ENCODE assay signal across 11 mouse cellular contexts in genomic region chr15:79151881-79152280, GRCm38 (mm10). TPM values are rescaled to one million over a fixed set of nuclear protein-coding genes. Genes with fewer than 3 reads are reported as not detected.
A peak's percentile ranks its signal among the peaks of the same experiment; 100 is the strongest.
DNase-seq lines count a peak whose midpoint lies in the region; ATAC-seq and TF ChIP-seq lines count a peak whose summit lies in the region.
"Had no signal": no experiment of that assay in that cellular context is flagged by ENCODE, and none has a peak within 500 bp of the region (broad histone marks: within the 10 kb centered on the region; RNA-seq: fewer than 3 reads in every experiment).

No protein-coding gene starts in this region.

- H3K4me2 ChIP-seq in neural tube, embryonic 11.5 days (ENCODE audit: low read depth), result no peak overlapping the region
- H3K4me2 ChIP-seq in forebrain, embryonic 13.5 days, result no peak overlapping the region
- no peak overlapping the region; the same call in 1 of the 2 replicates for H3K4me2 ChIP-seq in limb, embryonic 12.5 days

- peak; percentile 58 for DNase-seq in neural tube, embryonic 11.5 days (ENCODE audit: low spot score)
- no peak for DNase-seq in neural tube, embryonic 10.5 days (ENCODE audit: extremely low spot score, low spot score)
- DNase-seq in adrenal gland, adult 8-10 months, result no peak
- DNase-seq in gastrocnemius, postnatal 25 days, result no peak
- DNase-seq in spleen, postnatal 14 days (ENCODE audit: low spot score in 2 of 2), result no peak
- DNase-seq: cerebellum, adult 11-12 months; right cerebral cortex, adult 18-20 months had no signal

- no peak for TF ChIP-seq CTCF in olfactory bulb, adult 2 months (IDR thresholded peaks at IDR 0.05; ENCODE audit: insufficient read depth, low read depth, low read length)

- H3K9me3 ChIP-seq in neural tube, embryonic 11.5 days (ENCODE audit: control insufficient read depth, low read length), result no peaks in the 10 kb centered on the region
- no peaks in the 10 kb centered on the region for H3K9me3 ChIP-seq in forebrain, embryonic 13.5 days (replicated peaks)
- no peaks in the 10 kb centered on the region for H3K9me3 ChIP-seq in limb, embryonic 12.5 days

- H3K36me3 ChIP-seq in neural tube, embryonic 11.5 days (ENCODE audit: control insufficient read depth, insufficient read depth, low read length), result peaks cover 11% of the 10 kb centered on the region
- H3K36me3 ChIP-seq in forebrain, embryonic 13.5 days (ENCODE audit: poor library complexity, severe bottlenecking), result peaks cover 64% of the 10 kb centered on the region
- H3K36me3 ChIP-seq in limb, embryonic 12.5 days, result peaks cover 57% of the 10 kb centered on the region

- no peak for TF ChIP-seq POLR2A in olfactory bulb, adult 2 months (IDR thresholded peaks at IDR 0.05; ENCODE audit: insufficient read depth, low read depth, low read length)

- H3K9ac ChIP-seq in neural tube, embryonic 11.5 days (ENCODE audit: low read length), result peak overlapping the region; percentile 3; the same call in 1 of the 2 replicates
- H3K9ac ChIP-seq in forebrain, embryonic 13.5 days, result peak overlapping the region; percentile 17; the same call in 1 of the 2 replicates
- no peak overlapping the region for H3K9ac ChIP-seq in limb, embryonic 12.5 days (replicated peaks)

- peak overlapping the region; percentile 75 for H3K27ac ChIP-seq in neural tube, embryonic 11.5 days (ENCODE audit: low read depth, low read length)
- peak overlapping the region; percentile 75 for H3K27ac ChIP-seq in forebrain, embryonic 13.5 days
- peak overlapping the region; percentile 79 for H3K27ac ChIP-seq in limb, embryonic 12.5 days
- H3K27ac ChIP-seq in olfactory bulb, adult 2 months (ENCODE audit: insufficient read depth, low read depth, low read length), result peak overlapping the region; percentile 41; the same call in 1 of the 2 replicates

- WGBS in neural tube, embryonic 11.5 days, result 63% methylated on average over 8 of the region's 8 CpGs
- 23% methylated on average over 8 of the region's 8 CpGs for WGBS in forebrain, embryonic 13.5 days
- 71% methylated on average over 8 of the region's 8 CpGs for WGBS in limb, embryonic 12.5 days
- WGBS in olfactory bulb, adult 2 months, result 41% methylated on average over 8 of the region's 8 CpGs

- no peak overlapping the region for H3K4me3 ChIP-seq in neural tube, embryonic 11.5 days (ENCODE audit: low read depth, low read length)
- H3K4me3 ChIP-seq in forebrain, embryonic 13.5 days, result no peak overlapping the region
- H3K4me3 ChIP-seq in limb, embryonic 12.5 days (replicated peaks), result no peak overlapping the region
- H3K4me3 ChIP-seq in olfactory bulb, adult 2 months (ENCODE audit: insufficient read depth, low read depth, low read length), result no peak overlapping the region

- peak; percentile 49 for ATAC-seq in neural tube, embryonic 11.5 days (ENCODE audit: insufficient read depth, low FRiP score, low TSS enrichment)
- ATAC-seq in forebrain, embryonic 13.5 days, result peak; percentile 36; the same call in 1 of the 2 replicates
- no peak for ATAC-seq in limb, embryonic 12.5 days (ENCODE audit: insufficient number of reproducible peaks, insufficient read depth, low FRiP score, low TSS enrichment, low read depth)
- ATAC-seq: activated CD4-positive, CD25-positive, alpha-beta regulatory T cell, adult 4 months had no signal

- peaks cover 5% of the 10 kb centered on the region; the same call in 1 of the 2 replicates for H3K4me1 ChIP-seq in neural tube, embryonic 11.5 days (ENCODE audit: control insufficient read depth, insufficient read depth, low read length)
- H3K4me1 ChIP-seq in forebrain, embryonic 13.5 days, result peaks cover 30% of the 10 kb centered on the region
- H3K4me1 ChIP-seq in limb, embryonic 12.5 days (replicated peaks), result peaks cover 5% of the 10 kb centered on the region
- peaks cover 4% of the 10 kb centered on the region; the same call in 1 of the 2 replicates for H3K4me1 ChIP-seq in olfactory bulb, adult 2 months (ENCODE audit: control insufficient read depth, insufficient read depth, low read length)

- H3K27me3 ChIP-seq in neural tube, embryonic 11.5 days (ENCODE audit: control insufficient read depth, insufficient read depth, low read length), result no peaks in the 10 kb centered on the region
- H3K27me3 ChIP-seq in forebrain, embryonic 13.5 days, result no peaks in the 10 kb centered on the region; the same call in 1 of the 2 replicates
- peaks cover 9% of the 10 kb centered on the region; the same call in 1 of the 2 replicates for H3K27me3 ChIP-seq in limb, embryonic 12.5 days

RNA-seq across cellular contexts. Expression of gene 1700088E04Rik, which starts 10.8 kb away (rescaled TPM):
- polyA plus RNA-seq in neural tube, embryonic 11.5 days (2014; fragmentation: Nextera tagmentation; extraction: Ambion mirVana), result 8.8 and 9.4 TPM in 2 replicates
- polyA plus RNA-seq in forebrain, embryonic 13.5 days (2015; fragmentation: Nextera tagmentation; extraction: Ambion mirVana), result 12.1 and 13.7 TPM in 2 replicates
- 4.1 and 8.4 TPM in 2 replicates for polyA plus RNA-seq in limb, embryonic 12.5 days (2016; fragmentation: Nextera tagmentation; extraction: Ambion mirVana)
- not detected in 2 replicates for polyA plus RNA-seq in olfactory bulb, adult 2 months (2012; ENCODE audit: insufficient read depth, insufficient read length, low replicate concordance, missing spikeins)
- total RNA-seq in adrenal gland, adult 8-10 months (2022), result 10 to 100 TPM in 2 of 4 experiments, 1 to 10 TPM in 2; 7.0 to 14.8 (median 10.2) TPM
- total RNA-seq in gastrocnemius, postnatal 25 days (2021), result 1 to 10 TPM in 1 of 2 experiments, under 1 TPM in 1; 0.56 to 1.6 TPM

RNA-seq across cellular contexts. Expression of gene Polr2f, which starts 11.1 kb away (rescaled TPM):
- 301 and 311 TPM in 2 replicates for polyA plus RNA-seq in neural tube, embryonic 11.5 days (2014; fragmentation: Nextera tagmentation; extraction: Ambion mirVana)
- polyA plus RNA-seq in forebrain, embryonic 13.5 days (2015; fragmentation: Nextera tagmentation; extraction: Ambion mirVana), result 300 and 353 TPM in 2 replicates
- 353 and 382 TPM in 2 replicates for polyA plus RNA-seq in limb, embryonic 12.5 days (2016; fragmentation: Nextera tagmentation; extraction: Ambion mirVana)
- polyA plus RNA-seq in olfactory bulb, adult 2 months (2012; ENCODE audit: insufficient read depth, insufficient read length, low replicate concordance, missing spikeins), result not detected in 2 replicates
- 100 to 1,000 TPM; 120 to 161 (median 139) TPM for total RNA-seq in adrenal gland, adult 8-10 months (2022)
- total RNA-seq in gastrocnemius, postnatal 25 days (2021), result 10 to 100 TPM; 65.8 to 66.9 TPM

RNA-seq across cellular contexts. Expression of gene Sox10, which starts 13.2 kb away (rescaled TPM):
- 25.3 and 32.9 TPM in 2 replicates for polyA plus RNA-seq in neural tube, embryonic 11.5 days (2014; fragmentation: Nextera tagmentation; extraction: Ambion mirVana)
- polyA plus RNA-seq in forebrain, embryonic 13.5 days (2015; fragmentation: Nextera tagmentation; extraction: Ambion mirVana), result 0.45 and 0.49 TPM in 2 replicates
- polyA plus RNA-seq in limb, embryonic 12.5 days (2016; fragmentation: Nextera tagmentation; extraction: Ambion mirVana), result 4.1 and 4.4 TPM in 2 replicates
- not detected in 2 replicates for polyA plus RNA-seq in olfactory bulb, adult 2 months (2012; ENCODE audit: insufficient read depth, insufficient read length, low replicate concordance, missing spikeins)
- total RNA-seq in adrenal gland, adult 8-10 months (2022), result 1 to 10 TPM; 1.4 to 2.6 (median 2.4) TPM
- total RNA-seq in gastrocnemius, postnatal 25 days (2021), result 1 to 10 TPM; 1.3 to 1.8 TPM
- polyA plus RNA-seq: activated CD4-positive, CD25-positive, alpha-beta regulatory T cell, adult 4 months had no signal

RNA-seq across cellular contexts. Expression of gene Micall1, which starts 43.2 kb away (rescaled TPM):
- 6.8 and 7.9 TPM in 2 replicates for polyA plus RNA-seq in neural tube, embryonic 11.5 days (2014; fragmentation: Nextera tagmentation; extraction: Ambion mirVana)
- 5.4 and 6.5 TPM in 2 replicates for polyA plus RNA-seq in forebrain, embryonic 13.5 days (2015; fragmentation: Nextera tagmentation; extraction: Ambion mirVana)
- 12.2 and 13.0 TPM in 2 replicates for polyA plus RNA-seq in limb, embryonic 12.5 days (2016; fragmentation: Nextera tagmentation; extraction: Ambion mirVana)
- polyA plus RNA-seq in olfactory bulb, adult 2 months (2012; ENCODE audit: insufficient read depth, insufficient read length, low replicate concordance, missing spikeins), result 70.4 TPM in 1 of 2 replicates, not detected in the other
- 10 to 100 TPM; 40.6 to 88.2 (median 55.8) TPM for total RNA-seq in adrenal gland, adult 8-10 months (2022)
- 10 to 100 TPM; 14.0 to 15.0 TPM for total RNA-seq in gastrocnemius, postnatal 25 days (2021)

Comparison
In these comparisons a context has a peak if more than half of its experiments do, and no peak if none do; other contexts are left out.
1. RNA of gene Polr2f, which starts 11.1 kb away (polyA plus RNA-seq): 353 to 382 TPM in limb, embryonic 12.5 days, 300 to 353 TPM in forebrain, embryonic 13.5 days and 301 to 311 TPM in neural tube, embryonic 11.5 days; not detected in olfactory bulb, adult 2 months; every median in the first group is over 100 times any median in the second.
2. Peak in every context shown above with its lines, with median percentiles within 50 percentile points of each other: H3K27ac ChIP-seq.